In genomic region chr19:5512091-5513004, GRCm38 (mm10) we compare ENCODE assay signal across 10 mouse cellular contexts. TPM values are rescaled to one million over a fixed set of nuclear protein-coding genes. Genes with fewer than 3 reads are reported as not detected.
DNase-seq lines count a peak whose midpoint lies in the region; ATAC-seq and TF ChIP-seq lines count a peak whose summit lies in the region.
"Had no signal": no experiment of that assay in that cellular context is flagged by ENCODE, and none has a peak within 500 bp of the region (broad histone marks: within the 10 kb centered on the region; RNA-seq: fewer than 3 reads in every experiment).

No protein-coding gene starts in this region.

- H3K27me3 ChIP-seq in neural tube, embryonic 14.5 days (ENCODE audit: control insufficient read depth, insufficient read depth, low read length), result no peaks in the 10 kb centered on the region
- no peaks in the 10 kb centered on the region for H3K27me3 ChIP-seq in liver, postnatal 0 days (ENCODE audit: insufficient read depth, low read length)
- H3K27me3 ChIP-seq in stomach, postnatal 0 days (ENCODE audit: control insufficient read depth, insufficient read depth, low read length), result no peaks in the 10 kb centered on the region

- H3K36me3 ChIP-seq in neural tube, embryonic 14.5 days (ENCODE audit: control insufficient read depth, insufficient read depth, low read length), result no peaks in the 10 kb centered on the region
- no peaks in the 10 kb centered on the region for H3K36me3 ChIP-seq in liver, postnatal 0 days (replicated peaks; ENCODE audit: insufficient read depth, low read length)
- H3K36me3 ChIP-seq in stomach, postnatal 0 days (ENCODE audit: control insufficient read depth, insufficient read depth, low read length), result no peaks in the 10 kb centered on the region

- no peak for TF ChIP-seq CTCF in liver, postnatal 0 days (IDR thresholded peaks at IDR 0.05; ENCODE audit: low read depth)
- no peak for TF ChIP-seq CTCF in stomach, postnatal 0 days (IDR thresholded peaks at IDR 0.05; ENCODE audit: low read depth)

- H3K4me2 ChIP-seq in neural tube, embryonic 14.5 days (ENCODE audit: low read depth, low read length), result peak overlapping the region; percentile 11; the same call in 1 of the 2 replicates
- H3K4me2 ChIP-seq in liver, postnatal 0 days (ENCODE audit: low read depth, low read length), result peak overlapping the region; percentile 92
- H3K4me2 ChIP-seq in stomach, postnatal 0 days (replicated peaks; ENCODE audit: low read depth), result peak overlapping the region; percentile 25

- peak; percentile 17 to 30 for DNase-seq in heart, adult 18-20 months
- DNase-seq in heart, postnatal 25 days (ENCODE audit: low spot score), result no peak
- no peak for DNase-seq in neural tube, embryonic 10.5 days (ENCODE audit: extremely low spot score, low spot score)
- peak; percentile 47 for DNase-seq in liver, postnatal 0 days
- no peak for DNase-seq in stomach, postnatal 0 days (ENCODE audit: low spot score)
- DNase-seq in ovary, postnatal 14 days (ENCODE audit: low spot score), result no peak
- no peak for DNase-seq in cerebellum, postnatal 25 days
- DNase-seq: adrenal gland, postnatal 36 days; kidney, postnatal 36 days had no signal

- H3K4me3 ChIP-seq in neural tube, embryonic 14.5 days (ENCODE audit: low read depth, low read length), result no peak overlapping the region
- H3K4me3 ChIP-seq in liver, postnatal 0 days (ENCODE audit: low read depth, low read length), result peak overlapping the region; percentile 24
- H3K4me3 ChIP-seq in stomach, postnatal 0 days (ENCODE audit: low read depth, low read length), result no peak overlapping the region

- no peak overlapping the region for H3K9ac ChIP-seq in neural tube, embryonic 14.5 days (replicated peaks; ENCODE audit: low read depth, low read length)
- H3K9ac ChIP-seq in liver, postnatal 0 days (replicated peaks), result peak overlapping the region; percentile 38; the same call in 1 of the 2 replicates
- no peak overlapping the region for H3K9ac ChIP-seq in stomach, postnatal 0 days (ENCODE audit: low read length)

- WGBS in neural tube, embryonic 14.5 days, result 87% methylated on average over 12 of the region's 12 CpGs
- WGBS in liver, postnatal 0 days (ENCODE audit: insufficient replicate concordance), result 30% methylated on average over 12 of the region's 12 CpGs
- 70% methylated on average over 12 of the region's 12 CpGs for WGBS in stomach, postnatal 0 days

- H3K27ac ChIP-seq in neural tube, embryonic 14.5 days (ENCODE audit: low read depth, low read length), result no peak overlapping the region
- peak overlapping the region; percentile 78 for H3K27ac ChIP-seq in liver, postnatal 0 days (ENCODE audit: low read depth)
- no peak overlapping the region for H3K27ac ChIP-seq in stomach, postnatal 0 days (replicated peaks)

- ATAC-seq in neural tube, embryonic 14.5 days (ENCODE audit: low read depth), result no peak
- no peak for ATAC-seq in liver, postnatal 0 days
- no peak for ATAC-seq in stomach, postnatal 0 days (ENCODE audit: low FRiP score, low TSS enrichment)

- no peak for TF ChIP-seq EP300 in liver, postnatal 0 days (IDR thresholded peaks at IDR 0.05; ENCODE audit: low read depth)
- TF ChIP-seq EP300 in stomach, postnatal 0 days (optimal IDR thresholded peaks at IDR 0.05), result no peak

- intact Hi-C loops in heart, postnatal 25 days (cut with DNase I), result no loop called here

- H3K4me1 ChIP-seq in neural tube, embryonic 14.5 days (ENCODE audit: control insufficient read depth, insufficient read depth, low read length), result peaks cover 13% of the 10 kb centered on the region; the same call in 1 of the 2 replicates
- H3K4me1 ChIP-seq in liver, postnatal 0 days (ENCODE audit: insufficient read depth), result peaks cover 29% of the 10 kb centered on the region
- H3K4me1 ChIP-seq in stomach, postnatal 0 days (replicated peaks; ENCODE audit: control insufficient read depth, insufficient read depth), result peaks cover 5% of the 10 kb centered on the region; the same call in 1 of the 2 replicates

- H3K9me3 ChIP-seq in neural tube, embryonic 14.5 days (ENCODE audit: control insufficient read depth, low read length), result no peaks in the 10 kb centered on the region
- H3K9me3 ChIP-seq in liver, postnatal 0 days (ENCODE audit: low read length), result no peaks in the 10 kb centered on the region
- H3K9me3 ChIP-seq in stomach, postnatal 0 days (ENCODE audit: control insufficient read depth, low read length), result no peaks in the 10 kb centered on the region

RNA-seq across cellular contexts. Expression of gene Snx32, which starts 2.0 kb away (rescaled TPM):
- total RNA-seq in heart, adult 18-20 months (2021), result 1 to 10 TPM; 4.2 to 4.3 TPM
- total RNA-seq in heart, postnatal 25 days (2021), result 1 to 10 TPM; 6.2 to 8.1 TPM
- polyA plus RNA-seq in neural tube, embryonic 14.5 days (2014; fragmentation: Nextera tagmentation; extraction: Ambion mirVana), result 95.2 and 107 TPM in 2 replicates
- polyA plus RNA-seq in liver, postnatal 0 days (2015; fragmentation: Nextera tagmentation; extraction: Ambion mirVana), result 2.6 and 3.0 TPM in 2 replicates
- 2.8 and 3.8 TPM in 2 replicates for polyA plus RNA-seq in stomach, postnatal 0 days (2015; fragmentation: Nextera tagmentation; extraction: Ambion mirVana)

RNA-seq across cellular contexts. Expression of gene 1700020D05Rik, which starts 8.8 kb away (rescaled TPM):
- total RNA-seq in heart, adult 18-20 months (2021), result under 1 TPM; 0.35 to 0.57 TPM
- total RNA-seq in heart, postnatal 25 days (2021), result 1 to 10 TPM in 1 of 2 experiments, under 1 TPM in 1; 0.78 to 1.0 TPM
- polyA plus RNA-seq in neural tube, embryonic 14.5 days (2014; fragmentation: Nextera tagmentation; extraction: Ambion mirVana), result 0.71 and 0.75 TPM in 2 replicates
- not detected in 2 replicates for polyA plus RNA-seq in liver, postnatal 0 days (2015; fragmentation: Nextera tagmentation; extraction: Ambion mirVana)
- polyA plus RNA-seq in stomach, postnatal 0 days (2015; fragmentation: Nextera tagmentation; extraction: Ambion mirVana), result not detected in 2 replicates

RNA-seq across cellular contexts. Expression of gene Cfl1, which starts 22.1 kb away (rescaled TPM):
- total RNA-seq in heart, adult 18-20 months (2021), result 100 to 1,000 TPM; 184 to 211 TPM
- 100 to 1,000 TPM; 209 to 212 TPM for total RNA-seq in heart, postnatal 25 days (2021)
- polyA plus RNA-seq in neural tube, embryonic 14.5 days (2014; fragmentation: Nextera tagmentation; extraction: Ambion mirVana), result 3,473 and 3,739 TPM in 2 replicates
- 841 and 843 TPM in 2 replicates for polyA plus RNA-seq in liver, postnatal 0 days (2015; fragmentation: Nextera tagmentation; extraction: Ambion mirVana)
- polyA plus RNA-seq in stomach, postnatal 0 days (2015; fragmentation: Nextera tagmentation; extraction: Ambion mirVana), result 1,281 and 1,389 TPM in 2 replicates

RNA-seq across cellular contexts. Expression of gene Mus81, which starts 24.1 kb away (rescaled TPM):
- total RNA-seq in heart, adult 18-20 months (2021), result 10 to 100 TPM; 16.9 to 24.2 TPM
- total RNA-seq in heart, postnatal 25 days (2021), result 10 to 100 TPM; 21.0 to 21.5 TPM
- 43.6 and 45.3 TPM in 2 replicates for polyA plus RNA-seq in neural tube, embryonic 14.5 days (2014; fragmentation: Nextera tagmentation; extraction: Ambion mirVana)
- 8.6 and 11.9 TPM in 2 replicates for polyA plus RNA-seq in liver, postnatal 0 days (2015; fragmentation: Nextera tagmentation; extraction: Ambion mirVana)
- 18.4 and 18.5 TPM in 2 replicates for polyA plus RNA-seq in stomach, postnatal 0 days (2015; fragmentation: Nextera tagmentation; extraction: Ambion mirVana)

RNA-seq across cellular contexts. Expression of gene Efemp2, which starts 38.6 kb away (rescaled TPM):
- 1 to 10 TPM; 7.2 to 7.9 TPM for total RNA-seq in heart, adult 18-20 months (2021)
- 10 to 100 TPM in 1 of 2 experiments, 1 to 10 TPM in 1; 9.9 to 10.3 TPM for total RNA-seq in heart, postnatal 25 days (2021)
- polyA plus RNA-seq in neural tube, embryonic 14.5 days (2014; fragmentation: Nextera tagmentation; extraction: Ambion mirVana), result 30.4 and 45.1 TPM in 2 replicates
- 8.1 and 9.2 TPM in 2 replicates for polyA plus RNA-seq in liver, postnatal 0 days (2015; fragmentation: Nextera tagmentation; extraction: Ambion mirVana)
- polyA plus RNA-seq in stomach, postnatal 0 days (2015; fragmentation: Nextera tagmentation; extraction: Ambion mirVana), result 59.7 and 67.0 TPM in 2 replicates

Comparison
In these comparisons a context has a peak if more than half of its experiments do, and no peak if none do; other contexts are left out.
1. DNase-seq: peak in heart, adult 18-20 months (2 of 2) and liver, postnatal 0 days (single experiment); none in heart, postnatal 25 days (single experiment), neural tube, embryonic 10.5 days (single experiment), stomach, postnatal 0 days (single experiment), ovary, postnatal 14 days (single experiment) and cerebellum, postnatal 25 days (0 of 2).
2. H3K4me2 ChIP-seq: peak in every context shown above with its lines; median percentile 92 in liver, postnatal 0 days; 25 in stomach, postnatal 0 days; 11 in neural tube, embryonic 14.5 days.
3. RNA of gene Snx32, which starts 2.0 kb away (polyA plus RNA-seq): 95.2 to 107 TPM in neural tube, embryonic 14.5 days; 2.6 to 3.0 TPM in liver, postnatal 0 days and 2.8 to 3.8 TPM in stomach, postnatal 0 days; every median in the first group is over 10 times any median in the second.